Mouse (Mus musculus) kidney, postnatal 25 days (tissue): ENCODE measurements at regions not wholly inside any gene's neighbourhood (a gene's known extent, or its start where the extent isn't known, plus 50 kb on each side); places are given as distances from the start of the nearest gene placed in this dataset.
A peak's percentile ranks its signal among the peaks of the same experiment; 100 is the strongest.

ENCODE experiments used
- DNase-seq, 2 experiments: peaks; one replicate each; pipeline ENCODE4 v3.0.0; 2021; ENCODE audit warnings: mixed read lengths in 2 of 2

- no peak for DNase-seq
Observed at GRCm38 (mm10) chr1:19754346-19754745, 545.6 kb downstream of the Tfap2b start.

DNA sequence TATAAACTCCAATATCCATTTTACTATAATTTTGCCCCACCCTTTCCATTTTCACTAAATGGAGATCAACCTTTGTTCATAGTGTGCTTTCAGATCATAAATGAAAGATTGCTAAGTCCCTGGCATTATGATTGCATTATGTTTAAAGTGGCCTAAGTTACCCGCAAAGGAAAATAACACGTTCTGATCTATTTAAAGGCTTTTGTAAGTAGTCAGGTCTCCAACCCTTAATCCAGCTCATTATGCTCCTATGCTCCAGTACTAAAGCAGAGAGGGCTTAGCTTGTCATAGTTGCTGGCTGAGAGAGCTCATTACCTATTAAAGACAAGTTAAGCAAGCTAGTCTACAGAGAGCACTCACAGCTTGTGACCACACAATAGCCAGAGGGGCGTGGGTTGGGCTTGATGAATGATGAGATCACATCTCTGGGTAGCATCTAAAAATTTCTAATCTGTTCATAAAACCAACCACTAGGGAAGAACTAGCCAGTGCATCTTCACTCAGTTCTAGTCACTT, 549.3 kb downstream of the Tfap2b start:
- DNase-seq: no peak

- DNase-seq: no peak
Observed at GRCm38 (mm10) chr1:19766879-19767278, 558.2 kb downstream of the Tfap2b start.

GRCm38 (mm10) chr1:19772266-19772665, 563.6 kb downstream of the Tfap2b start:
- DNase-seq: no peak

DNA sequence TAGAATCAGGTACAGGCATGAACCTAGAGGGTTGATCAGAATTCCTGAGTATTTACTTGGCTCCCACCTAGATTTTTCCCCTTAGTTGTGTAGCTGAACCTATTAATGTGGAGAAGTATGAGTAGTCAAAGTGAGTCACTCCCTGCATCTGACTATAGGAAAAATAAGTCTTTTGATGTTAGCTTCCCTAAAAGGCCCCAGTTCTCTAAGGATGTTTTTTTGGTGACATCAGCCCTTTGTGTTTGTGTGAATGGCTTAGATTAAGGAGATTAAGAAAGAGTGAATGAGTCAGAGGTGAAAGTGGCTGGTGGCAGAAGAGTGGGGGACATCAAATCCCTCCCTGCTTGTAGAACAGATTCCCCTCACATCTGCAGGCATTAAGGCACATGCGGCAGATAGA, 565.8 kb downstream of the Tfap2b start:
- no peak for DNase-seq

- no peak for DNase-seq
Observed at GRCm38 (mm10) chr1:19777542-19777941, 568.8 kb downstream of the Tfap2b start.

GRCm38 (mm10) chr1:19786971-19787370, 578.3 kb downstream of the Tfap2b start:
- no peak for DNase-seq

DNA sequence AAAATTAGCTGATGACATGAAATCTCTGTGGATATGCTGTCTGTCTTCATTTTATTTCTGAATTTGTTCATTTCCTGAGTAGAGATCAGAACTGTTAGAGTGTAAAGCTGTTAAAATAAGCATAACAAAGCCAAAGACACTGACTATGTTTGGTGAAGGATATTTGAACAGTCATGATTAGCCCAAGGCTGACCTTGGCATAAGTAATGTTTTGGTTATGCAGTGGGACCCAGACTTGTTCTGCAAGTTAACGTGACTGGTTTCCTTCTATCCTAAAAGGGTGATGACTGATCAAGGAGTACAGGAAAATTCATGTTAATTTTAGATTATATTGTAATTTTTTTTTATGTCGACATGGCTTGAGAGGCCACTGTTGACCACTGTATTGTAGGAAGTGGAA, 585.4 kb downstream of the Tfap2b start:
- DNase-seq: no peak

- DNase-seq: no peak
Observed at GRCm38 (mm10) chr1:19825887-19826286, 617.2 kb downstream of the Tfap2b start.

DNA sequence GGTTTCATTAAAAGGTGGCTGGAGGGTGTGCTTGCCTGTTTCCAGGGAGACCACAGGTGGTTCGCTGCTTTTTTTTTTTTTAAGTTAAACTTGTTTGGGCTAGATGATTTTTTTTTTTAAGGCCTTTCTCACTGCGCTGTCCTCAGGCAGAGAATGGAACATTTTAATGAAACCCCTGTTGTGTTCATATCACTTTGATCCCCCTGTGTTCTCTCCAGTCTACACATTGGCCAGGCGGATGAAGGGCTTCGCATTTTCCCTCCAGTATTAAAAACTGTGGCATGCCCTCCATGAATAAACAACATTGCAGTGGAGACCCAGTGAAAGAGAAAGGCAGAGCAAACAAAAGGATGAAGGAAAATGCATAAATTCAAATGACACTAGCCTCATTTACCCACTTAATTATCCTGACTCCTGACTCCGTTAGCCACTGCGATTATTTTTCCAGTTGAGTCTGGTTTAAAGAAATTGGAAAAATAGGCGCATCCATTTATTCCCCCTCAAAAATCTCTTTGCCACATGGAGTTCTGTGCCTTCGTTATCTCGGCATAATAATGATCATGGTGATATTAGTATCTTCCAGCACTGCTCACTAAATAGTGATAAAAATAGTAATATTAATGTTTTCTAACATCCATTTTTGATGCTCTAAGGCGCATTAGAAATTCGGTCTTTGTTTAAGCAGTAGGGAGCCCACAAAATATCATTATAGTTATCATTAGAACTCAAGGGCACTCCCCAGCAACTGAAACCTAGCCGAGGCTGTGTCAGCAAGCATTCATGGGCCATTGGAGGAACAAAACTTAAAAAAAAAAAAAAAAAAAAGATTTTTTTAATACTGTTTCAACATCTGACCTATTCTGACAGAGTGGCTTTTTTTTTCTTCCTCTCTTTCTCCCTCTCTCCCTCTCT, 618.0 kb downstream of the Tfap2b start:
- no peak for DNase-seq

DNA sequence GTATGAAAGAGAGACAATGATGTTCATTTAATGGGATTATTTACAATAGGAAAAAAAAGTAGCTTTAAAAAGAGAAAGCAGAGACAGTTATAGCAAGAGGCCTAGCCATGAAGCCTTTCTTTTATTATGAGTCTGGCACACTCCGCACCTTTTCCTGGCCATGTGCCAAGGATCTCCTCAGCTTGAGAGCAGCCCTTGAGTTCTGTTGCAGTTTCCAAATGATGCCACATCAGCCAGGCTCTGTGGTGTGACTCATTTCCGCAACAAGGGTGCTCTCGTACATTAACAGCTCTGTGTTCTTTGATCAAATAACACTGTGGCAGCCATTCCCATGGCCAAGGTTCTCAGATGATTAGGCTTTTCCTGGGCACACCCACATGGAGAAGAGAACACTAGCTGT, 641.2 kb downstream of the Tfap2b start:
- peak; percentile 8 to 33 for DNase-seq

GRCm38 (mm10) chr1:19857250-19857649, 648.5 kb downstream of the Tfap2b start:
- no peak for DNase-seq

- no peak for DNase-seq
Observed at GRCm38 (mm10) chr1:19868478-19868877, 659.8 kb downstream of the Tfap2b start.

- no peak for DNase-seq
Observed at GRCm38 (mm10) chr1:19881193-19881592, 672.5 kb downstream of the Tfap2b start.

DNA sequence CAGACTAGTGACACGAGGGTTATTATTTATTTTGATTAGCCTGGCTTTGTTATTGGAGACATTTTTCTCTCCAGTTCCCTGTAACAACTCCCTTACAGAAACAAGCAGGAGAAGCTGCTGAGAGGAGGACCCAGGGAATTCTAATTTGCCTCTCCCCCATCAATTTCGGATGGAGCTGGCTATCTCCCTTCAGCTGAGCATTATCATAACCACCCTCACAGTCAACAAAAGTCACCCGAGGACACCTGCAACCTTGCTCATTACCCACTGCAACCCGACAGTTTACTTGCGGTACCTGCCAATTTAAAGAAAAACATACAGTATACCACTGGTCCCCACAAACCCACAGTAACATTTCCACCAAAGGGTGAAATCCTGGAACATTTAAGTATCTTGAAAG, 690.7 kb downstream of the Tfap2b start:
- no peak for DNase-seq

DNA sequence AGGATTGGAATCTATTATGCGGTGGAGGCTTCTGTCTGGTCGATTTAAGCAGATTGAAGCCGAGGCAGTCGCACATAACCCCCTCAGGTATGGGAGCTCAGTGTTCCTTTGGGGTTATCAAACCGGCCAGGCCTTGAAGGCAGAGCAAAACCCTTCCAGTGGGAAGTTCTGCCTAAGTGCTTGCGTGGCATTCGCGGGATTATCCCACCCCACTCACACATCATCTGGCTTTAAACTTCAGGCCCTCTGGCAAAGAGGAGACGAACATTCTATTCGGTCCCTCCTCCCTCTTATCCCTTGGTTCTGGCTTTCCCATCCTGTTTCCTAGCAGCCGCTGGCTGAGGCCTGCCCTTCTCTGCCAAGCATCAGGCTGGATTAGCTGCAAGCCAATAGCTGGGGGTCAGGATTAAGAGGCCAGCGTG, 691.2 kb downstream of the Tfap2b start:
- DNase-seq: no peak

DNA sequence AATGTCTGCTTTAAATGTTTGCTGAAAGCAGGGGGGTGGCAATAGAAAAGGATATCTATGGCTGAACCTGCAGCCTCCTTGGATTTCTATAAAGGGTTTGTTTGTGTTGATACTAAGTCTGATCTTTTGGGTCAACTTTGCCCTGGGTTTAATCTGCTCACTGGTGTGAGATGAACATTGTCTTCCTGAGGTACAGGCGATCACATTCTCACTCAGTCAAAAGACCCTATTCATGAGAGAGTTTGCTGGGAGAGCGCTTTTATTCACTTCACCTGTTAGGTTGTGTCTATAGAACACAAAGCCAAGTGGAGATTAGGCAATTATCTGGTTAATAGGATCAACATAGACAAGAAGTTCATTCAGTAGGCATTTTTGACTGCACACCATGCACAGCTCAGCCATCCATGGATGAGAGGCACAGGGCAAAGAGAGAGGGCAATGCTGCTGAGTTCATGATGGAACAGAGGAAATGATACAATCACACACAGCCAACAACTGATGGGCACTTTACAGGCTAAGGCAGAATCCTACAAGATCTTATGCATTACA, 692.3 kb downstream of the Tfap2b start:
- DNase-seq: no peak

DNA sequence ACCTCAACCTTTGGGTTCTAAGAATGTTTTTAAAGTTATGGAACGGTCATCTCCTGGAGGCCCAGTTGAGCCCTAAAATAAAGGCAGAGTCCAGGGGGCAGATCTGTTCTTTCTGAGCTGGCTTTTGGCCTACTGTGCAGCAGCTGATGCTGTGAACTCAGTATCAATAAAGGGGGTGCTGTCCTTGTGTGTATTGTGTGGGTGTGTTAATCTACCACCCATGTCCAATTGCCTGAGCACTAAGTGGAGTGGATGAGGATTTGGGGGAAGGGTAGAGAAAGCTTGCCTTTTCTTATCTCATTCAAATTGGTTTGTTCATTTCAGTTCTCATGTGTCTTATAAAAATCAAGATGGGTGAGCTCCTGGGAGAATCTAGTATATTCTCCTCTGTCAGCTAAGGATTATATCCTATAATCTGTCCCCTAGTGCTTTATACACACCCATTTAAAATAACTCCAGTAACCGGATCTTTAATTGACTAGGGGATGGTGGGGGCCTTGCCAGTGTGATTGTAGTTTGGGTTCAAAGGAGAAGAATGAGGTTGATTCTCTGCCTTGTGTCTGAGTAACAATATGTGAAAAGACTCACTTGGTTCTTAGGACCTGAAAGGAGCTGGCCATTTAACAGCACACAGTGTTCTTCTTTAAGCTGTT, 703.6 kb downstream of the Tfap2b start:
- DNase-seq: no peak

DNA sequence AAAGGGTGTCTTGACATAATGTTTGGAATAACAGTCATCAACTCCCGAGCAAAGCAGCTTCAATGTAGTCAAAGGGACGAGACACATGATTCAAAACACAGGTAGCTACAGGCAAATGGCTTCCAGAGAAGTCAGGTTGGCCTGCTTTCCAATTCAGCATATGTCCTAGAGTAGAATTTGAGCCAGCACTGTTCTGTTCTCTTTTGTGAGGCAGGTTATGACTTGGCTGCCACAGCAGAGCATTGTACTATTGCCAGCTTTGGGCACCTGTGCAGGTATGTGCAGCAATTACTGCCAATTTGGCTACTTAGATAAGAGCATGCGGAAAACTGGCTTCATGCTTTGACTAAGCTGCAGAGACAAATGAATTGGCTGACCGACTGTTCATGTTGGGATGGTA, 699.1 kb downstream of the Pkhd1 start:
- DNase-seq: no peak

DNA sequence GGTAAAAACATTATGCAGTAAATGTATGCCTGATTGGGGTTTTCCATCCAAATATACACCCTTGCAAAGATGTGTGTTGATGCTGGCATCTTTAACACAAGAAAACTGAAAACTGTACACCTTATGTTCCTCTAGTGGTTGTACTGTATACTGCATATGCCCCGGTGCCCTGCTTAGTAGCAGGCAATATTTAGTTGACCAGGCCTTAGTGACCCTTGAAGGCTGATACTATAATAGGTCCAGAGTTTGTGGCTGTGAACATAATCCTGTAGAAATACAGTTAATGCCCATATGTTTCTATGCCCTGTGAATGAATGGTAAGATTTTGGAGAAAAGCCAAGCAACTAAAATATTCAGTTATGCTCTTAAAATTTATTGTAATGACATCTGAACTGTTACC, 690.7 kb downstream of the Pkhd1 start:
- no peak for DNase-seq

- no peak for DNase-seq
Observed at GRCm38 (mm10) chr1:19927736-19928327, 690.0 kb downstream of the Pkhd1 start.

- no peak for DNase-seq
Observed at GRCm38 (mm10) chr1:19951050-19951679, 666.7 kb downstream of the Pkhd1 start.
